Mouse (Mus musculus) myocyte (in vitro differentiated cells): ENCODE data around the gene OR5BS1P.

ENCODE experiments used
- E2F4 ChIP-seq: IDR thresholded peaks from one replicate; pipeline ENCODE4 v1.6.1; 2011; ENCODE audit warnings: mild to moderate bottlenecking, control low read depth, moderate library complexity; ENCODE audit not compliant: insufficient read depth
- MYOD1 ChIP-seq, 3 experiments: IDR thresholded peaks; one replicate each; pipeline ENCODE4 v1.6.1; 2011; ENCODE audit warnings: control low read depth in 2 of 3, low read depth in 2 of 3, mild to moderate bottlenecking in 2 of 3, moderate library complexity in 1 of 3; ENCODE audit not compliant: insufficient read length in 2 of 3, control insufficient read depth in 1 of 3
- MYOG ChIP-seq, 3 experiments: IDR thresholded peaks; one replicate each; pipeline ENCODE4 v1.6.1; 2011; ENCODE audit warnings: control low read depth in 2 of 3, low read depth in 2 of 3, mild to moderate bottlenecking in 2 of 3; ENCODE audit not compliant: insufficient read length in 2 of 3, control insufficient read depth in 1 of 3, insufficient read depth in 1 of 3
- POLR2A ChIP-seq: IDR thresholded peaks from one replicate; pipeline ENCODE4 v1.6.1; 2011; ENCODE audit warnings: low read depth, mild to moderate bottlenecking, control low read depth, moderate library complexity; ENCODE audit not compliant: insufficient read length
- POLR2AphosphoS2 ChIP-seq: IDR thresholded peaks from one replicate; pipeline ENCODE4 v1.6.1; 2011; ENCODE audit warnings: low read depth, control low read depth; ENCODE audit not compliant: insufficient read length
- SRF ChIP-seq: IDR thresholded peaks from one replicate; pipeline ENCODE4 v1.6.1; 2011; ENCODE audit warnings: low read depth; ENCODE audit not compliant: control insufficient read depth, insufficient read length
- TCF12 ChIP-seq: IDR thresholded peaks from one replicate; pipeline ENCODE4 v1.6.1; 2011; ENCODE audit warnings: mild to moderate bottlenecking, control low read depth; ENCODE audit not compliant: poor library complexity, insufficient read depth, severe bottlenecking
- TCF3 ChIP-seq: IDR thresholded peaks from one replicate; pipeline ENCODE4 v1.6.1; 2011; ENCODE audit warnings: low read depth, control low read depth; ENCODE audit not compliant: insufficient read length

DNA sequence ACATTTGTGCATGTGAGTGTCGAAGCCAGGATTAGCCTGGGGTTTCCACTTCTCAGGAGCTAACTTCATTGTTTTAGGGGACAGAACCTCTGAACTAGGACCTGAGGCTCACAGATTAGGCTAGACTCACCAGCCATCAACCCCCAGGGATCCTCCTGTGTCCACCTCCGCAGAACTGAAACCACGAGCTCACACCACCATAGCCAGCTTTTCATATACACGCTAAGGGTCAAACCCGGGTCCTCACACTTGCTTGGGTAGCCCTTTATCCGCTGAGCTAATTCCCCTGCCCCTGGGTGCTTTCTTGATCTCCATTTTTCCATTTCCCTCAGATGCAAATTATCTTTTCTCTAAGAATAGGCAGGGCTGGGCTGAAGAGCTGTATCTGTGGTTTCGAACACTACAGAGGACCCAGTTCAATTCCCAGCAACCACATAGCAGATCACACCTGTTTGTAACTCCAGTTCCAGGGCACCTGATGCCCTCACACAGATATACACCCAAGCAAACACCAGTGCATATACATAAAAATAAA is 9.9 kb downstream of the OR5BS1P start:
- no peak for TF ChIP-seq TCF3
- TF ChIP-seq E2F4: no peak
- no peak for TF ChIP-seq TCF12
- TF ChIP-seq POLR2A: no peak
- TF ChIP-seq SRF: no peak
- no peak for TF ChIP-seq MYOD1 (IDR thresholded peaks at IDR 0.05; ENCODE audit: control insufficient read depth in 1 of 3, insufficient read length in 2 of 3, low read depth in 2 of 3)
- TF ChIP-seq MYOG (IDR thresholded peaks at IDR 0.05; ENCODE audit: control insufficient read depth in 1 of 3, insufficient read depth in 1 of 3, insufficient read length in 2 of 3, low read depth in 2 of 3): no peak
- no peak for TF ChIP-seq POLR2AphosphoS2
